Mouse (Mus musculus): ENCODE measurements around the gene Ttc7b.

GRCm38 (mm10) chr12:100257779-100258178 is 262.8 kb downstream of the Ttc7b start:
- TF ChIP-seq EP300 (IDR thresholded peaks at IDR 0.05; ENCODE audit: low read depth) (no peak), CTCF (IDR thresholded peaks at IDR 0.05; ENCODE audit: low read depth) (no peak)

All from liver, postnatal 0 days (tissue).